Mouse (Mus musculus) B cell, adult 67 days (primary cell): ENCODE measurements around the gene Cntfr. TPM values are rescaled to one million over a fixed set of nuclear protein-coding genes. Genes with fewer than 3 reads are reported as not detected.

Experiments used
- total RNA-seq, 2 experiments: library from RNA; stranded (reverse); gene quantifications; 4 replicates each; pipeline ENCODE4 v1.2.4; 2023

Cntfr gene
- total RNA-seq = not detected

DNA sequence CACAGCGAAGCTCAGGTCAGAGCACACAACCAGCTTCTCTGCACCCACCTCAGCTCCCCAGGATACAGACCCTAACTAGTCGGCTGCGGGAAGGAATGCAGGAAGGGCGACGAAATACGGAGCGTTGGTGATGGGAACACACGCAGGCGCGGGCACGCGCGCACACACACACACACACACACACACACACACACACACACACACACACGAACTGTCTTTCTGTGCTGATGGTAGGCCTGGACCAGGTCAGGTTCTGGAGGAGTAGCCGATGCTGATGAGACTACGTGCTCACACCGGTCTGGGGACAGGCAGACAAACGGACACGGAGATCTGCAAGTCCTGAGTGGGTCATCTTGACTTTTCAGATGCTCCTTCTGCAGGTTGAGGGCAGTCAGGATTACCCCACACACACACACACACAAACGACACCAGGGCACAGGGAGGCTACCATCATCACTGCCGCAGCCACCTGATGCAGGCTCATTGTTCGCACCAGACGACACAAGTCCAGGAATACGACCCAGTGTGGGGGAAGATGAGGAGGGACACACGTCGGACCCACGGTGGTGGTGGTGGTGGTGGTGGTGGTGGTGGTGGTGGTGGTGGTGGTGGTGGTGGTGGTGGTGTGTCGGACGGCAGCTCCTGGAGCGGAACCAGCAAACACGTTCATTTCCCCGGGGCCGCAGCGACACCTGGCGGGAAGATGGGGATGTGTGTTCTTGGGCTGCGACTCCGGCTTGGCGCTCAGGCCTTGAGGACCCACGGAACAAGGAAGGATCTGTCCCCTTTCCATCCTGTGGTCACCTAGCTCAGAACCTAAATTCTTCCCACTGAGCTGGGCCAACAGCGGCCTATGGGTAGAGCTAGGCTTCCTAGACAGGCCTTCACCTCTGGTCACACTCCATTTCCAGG is at the start of gene Cntfr:
TSS of gene Cntfr (minus strand) at position 160 of the 912 bp plus-strand sequence.

GRCm38 (mm10) chr4:41731052-41731765 is 34.3 kb upstream of the Cntfr start, which contains the start of gene Arid3c:
Gene Arid3c, minus strand, starts transcription at chr4:41731142.

GRCm38 (mm10) chr4:41722918-41723351 is 26.0 kb upstream of the Cntfr start, which contains the start of gene Dctn3:
Gene Dctn3, minus strand, starts transcription at chr4:41723170.

DNA sequence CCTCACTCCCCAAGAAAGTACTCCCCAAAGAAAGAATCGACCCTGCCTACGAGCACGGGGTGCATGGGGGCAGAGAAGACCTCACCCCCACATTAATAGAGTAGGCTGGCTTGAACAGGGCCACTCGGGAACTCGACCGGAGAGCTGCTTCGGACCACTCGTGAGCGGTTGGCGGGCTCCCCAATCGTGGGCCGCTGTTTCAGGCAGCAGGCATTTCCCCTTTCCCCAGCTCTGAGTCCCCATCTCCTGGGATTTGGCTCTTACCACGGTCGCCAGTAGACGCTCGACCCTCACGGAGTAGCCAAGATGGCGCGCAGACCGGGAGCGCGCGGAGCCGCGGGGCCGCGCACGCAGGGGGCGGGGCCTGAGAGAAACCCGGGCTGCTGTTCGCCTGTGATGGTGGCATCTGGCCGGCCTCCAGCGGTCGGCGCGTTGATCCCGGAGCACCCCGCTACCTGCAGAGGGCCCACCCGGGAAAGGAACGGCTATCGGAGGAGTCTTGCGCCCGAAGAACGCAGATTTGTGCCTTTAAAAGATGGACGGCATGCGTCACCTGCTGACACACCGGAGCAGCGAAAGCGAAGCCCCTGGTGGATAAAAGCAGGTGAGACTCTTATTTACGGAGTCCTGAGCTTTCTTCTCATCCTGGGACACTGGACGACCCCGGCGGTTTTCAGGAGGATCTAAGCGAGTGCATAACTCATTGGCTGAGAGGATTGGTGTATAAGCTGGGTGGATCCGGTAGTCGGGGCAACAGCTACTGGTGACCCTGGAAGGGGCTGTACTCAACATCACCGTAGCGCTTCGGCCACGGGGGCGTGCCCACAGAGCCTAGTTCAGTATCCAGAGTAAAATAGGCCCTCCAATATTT is 16.5 kb upstream of the Cntfr start, which contains the start of gene Rpp25l:
TSS of gene Rpp25l (minus strand) at position 338 of the 871 bp plus-strand sequence.

GRCm38 (mm10) chr4:41699783-41700182 is 2.9 kb upstream of the Cntfr start, which contains the start of gene Il11ra1:
Gene Il11ra1, plus strand, starts transcription at chr4:41699989.

DNA sequence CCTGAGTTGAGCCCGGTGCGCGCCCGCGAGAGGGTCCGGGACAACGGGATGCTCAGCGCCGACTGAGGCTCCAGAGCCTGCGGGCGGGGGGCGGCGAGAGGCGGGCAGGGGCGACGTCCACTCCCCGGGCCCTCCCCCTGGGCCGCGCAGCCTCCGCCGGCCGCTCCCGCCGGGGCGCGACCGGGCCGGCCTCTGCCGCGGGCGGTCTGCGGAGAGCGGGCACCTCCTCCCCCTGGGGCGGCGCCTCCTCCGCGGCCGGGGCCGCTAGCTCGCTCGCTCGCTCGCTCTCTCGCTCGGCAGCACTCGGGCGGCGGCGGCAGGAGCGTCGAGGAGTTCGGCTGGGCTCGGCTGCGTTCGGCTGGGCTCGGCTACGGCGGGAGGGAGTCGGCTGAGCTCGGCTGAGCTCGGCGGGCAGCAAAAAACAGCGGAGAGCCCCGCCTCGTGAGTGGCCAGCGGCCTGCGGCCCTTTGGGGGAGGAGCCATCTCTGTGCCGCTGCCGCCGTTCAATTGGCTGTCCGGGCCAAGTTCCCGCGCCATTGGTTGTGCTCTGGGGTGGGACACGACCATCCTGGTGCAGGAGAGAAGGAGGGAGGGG is 56.9 kb downstream of the Cntfr start, which contains the start of gene Enho:
TSS of gene Enho (minus strand) at position 412 of the 595 bp plus-strand sequence.

Other genes starting within 250 kb of the Cntfr start
- gene Kif24, start 232.2 kb downstream of the Cntfr start, total RNA-seq = 1 to 10 TPM; 4.0 to 4.8 TPM
- 1 to 10 TPM; 4.0 to 9.0 TPM for gene Nudt2, start 231.9 kb downstream of the Cntfr start, total RNA-seq
- gene AI464131, start 194.0 kb downstream of the Cntfr start, total RNA-seq = not detected
- gene 1110017D15Rik, start 179.8 kb downstream of the Cntfr start, total RNA-seq = under 1 TPM in 1 of 2 experiments, not detected in 1; 0.99 TPM
- gene Fam219a, start 127.6 kb downstream of the Cntfr start, total RNA-seq = 10 to 100 TPM; 12.2 to 12.6 TPM
- not detected for gene Dnaic1, start 127.3 kb downstream of the Cntfr start, total RNA-seq
- not detected for gene Enho, start 56.8 kb downstream of the Cntfr start, total RNA-seq
- 10 to 100 TPM; 12.5 to 32.1 TPM for gene Il11ra1, start 2.9 kb upstream of the Cntfr start, total RNA-seq
- 10 to 100 TPM; 29.2 to 38.9 TPM for gene Rpp25l, start 16.4 kb upstream of the Cntfr start, total RNA-seq
- 10 to 100 TPM; 43.5 to 53.2 TPM for gene Dctn3, start 26.1 kb upstream of the Cntfr start, total RNA-seq
- not detected for gene Arid3c, start 34.1 kb upstream of the Cntfr start, total RNA-seq
- 10 to 100 TPM; 60.1 to 63.1 TPM for gene Galt, start 58.1 kb upstream of the Cntfr start, total RNA-seq
- 10 to 100 TPM; 19.9 to 23.4 TPM for gene Sigmar1, start 59.1 kb upstream of the Cntfr start, total RNA-seq
- 10 to 100 TPM; 12.8 to 13.9 TPM for gene Ccl27a, start 77.2 kb upstream of the Cntfr start, total RNA-seq
- gene Gm21541, start 206.5 kb upstream of the Cntfr start, total RNA-seq = not detected
- gene Gm20878, start 244.5 kb upstream of the Cntfr start, total RNA-seq = 1 to 10 TPM; 1.8 to 4.2 TPM